In genomic region chr10:83219729-83220128, GRCm38 (mm10) we compare ENCODE assay signal across 9 mouse cellular contexts.
DNase-seq lines count a peak whose midpoint lies in the region; ATAC-seq and TF ChIP-seq lines count a peak whose summit lies in the region.
"Had no signal": no experiment of that assay in that cellular context is flagged by ENCODE, and none has a peak within 500 bp of the region (broad histone marks: within the 10 kb centered on the region; RNA-seq: fewer than 3 reads in every experiment).

No protein-coding gene starts in this region.

- no peak overlapping the region for H3K9ac ChIP-seq in heart, adult 2 months (ENCODE audit: low read depth, low read length)
- no peak overlapping the region for H3K9ac ChIP-seq in kidney, embryonic 16.5 days (replicated peaks; ENCODE audit: low read length)

- DNase-seq in 3134 (ENCODE audit: extremely low read depth, insufficient read length, low spot score) (peak; percentile 44), NIH3T3 (ENCODE audit: low read depth) (peak; percentile 57)
- peak; percentile 85 to 86 for DNase-seq in cerebellum, postnatal 14 days
- DNase-seq in heart, adult 2 months, result peak; percentile 37 to 63
- DNase-seq in lung, adult 2 months, result peak; percentile 52
- peak; percentile 8 to 67 for DNase-seq in thymus, postnatal 10 days (ENCODE audit: low spot score in 2 of 2)

- peak; percentile 67 for ATAC-seq in kidney, embryonic 16.5 days (ENCODE audit: low FRiP score, low TSS enrichment)

- TF ChIP-seq CTCF in heart, adult 2 months (IDR thresholded peaks at IDR 0.05), result peak; percentile 85
- TF ChIP-seq CTCF in lung, adult 2 months (IDR thresholded peaks at IDR 0.05; ENCODE audit: insufficient read depth, low read length), result peak; percentile 78
- peak; percentile 71 for TF ChIP-seq CTCF in olfactory bulb, adult 2 months (IDR thresholded peaks at IDR 0.05; ENCODE audit: insufficient read depth, low read depth, low read length)

- TF ChIP-seq EP300 in heart, adult 2 months (IDR thresholded peaks at IDR 0.05; ENCODE audit: insufficient read depth, low read depth, low read length), result no peak

- H3K79me2 ChIP-seq in heart, adult 2 months (replicated peaks; ENCODE audit: control insufficient read depth, insufficient read depth, low read length), result no peaks in the 10 kb centered on the region

- H3K4me2 ChIP-seq in kidney, embryonic 16.5 days (replicated peaks; ENCODE audit: low read depth, low read length), result no peak overlapping the region

- no peak overlapping the region for H3K27ac ChIP-seq in heart, adult 2 months
- no peak overlapping the region for H3K27ac ChIP-seq in kidney, embryonic 16.5 days (ENCODE audit: low read length)
- no peak overlapping the region for H3K27ac ChIP-seq in olfactory bulb, adult 2 months (ENCODE audit: insufficient read depth, low read depth, low read length)

- no peaks in the 10 kb centered on the region; the same call in 1 of the 2 replicates for H3K27me3 ChIP-seq in heart, adult 2 months (ENCODE audit: control insufficient read depth, insufficient read depth, low read length)
- H3K27me3 ChIP-seq in kidney, embryonic 16.5 days (ENCODE audit: insufficient read depth, low read length), result no peaks in the 10 kb centered on the region

- TF ChIP-seq POLR2A in heart, adult 2 months (IDR thresholded peaks at IDR 0.05; ENCODE audit: insufficient read depth, low read depth, low read length), result no peak
- no peak for TF ChIP-seq POLR2A in lung, adult 2 months (IDR thresholded peaks at IDR 0.05; ENCODE audit: borderline replicate concordance, extremely low read depth, low read depth, low read length)
- no peak for TF ChIP-seq POLR2A in olfactory bulb, adult 2 months (IDR thresholded peaks at IDR 0.05; ENCODE audit: insufficient read depth, low read depth, low read length)

- no peaks in the 10 kb centered on the region for H3K9me3 ChIP-seq in kidney, embryonic 16.5 days (ENCODE audit: low read length)

- H3K4me3 ChIP-seq in heart, adult 2 months, result no peak overlapping the region
- H3K4me3 ChIP-seq in kidney, embryonic 16.5 days (ENCODE audit: low read length), result no peak overlapping the region
- H3K4me3 ChIP-seq in lung, adult 2 months (replicated peaks; ENCODE audit: extremely low read depth, low read depth, low read length), result no peak overlapping the region
- no peak overlapping the region for H3K4me3 ChIP-seq in olfactory bulb, adult 2 months (ENCODE audit: insufficient read depth, low read depth, low read length)
- H3K4me3 ChIP-seq: erythroblast, embryonic 14.5 days had no signal

- intact Hi-C loops in heart, adult 2 months (cut with DNase I), result loop anchor here (5.0 to 10.0 kb wide), 2 partner anchors 133 to 305 kb away; no protein-coding TSS in a partner anchor

- no peaks in the 10 kb centered on the region for H3K36me3 ChIP-seq in heart, adult 2 months (ENCODE audit: control insufficient read depth, insufficient read depth, low read length)
- H3K36me3 ChIP-seq in kidney, embryonic 16.5 days (ENCODE audit: insufficient read depth, low read length), result no peaks in the 10 kb centered on the region

- WGBS in heart, adult 2 months, result 32% methylated on average over 12 of the region's 12 CpGs
- WGBS in kidney, embryonic 16.5 days, result 26% methylated on average over 12 of the region's 12 CpGs
- 28% methylated on average over 12 of the region's 12 CpGs for WGBS in lung, adult 2 months
- 28% methylated on average over 12 of the region's 12 CpGs for WGBS in olfactory bulb, adult 2 months

- no peaks in the 10 kb centered on the region for H3K4me1 ChIP-seq in heart, adult 2 months (ENCODE audit: control insufficient read depth, insufficient read depth, low read length)
- no peaks in the 10 kb centered on the region for H3K4me1 ChIP-seq in kidney, embryonic 16.5 days (ENCODE audit: insufficient read depth, low read length)
- H3K4me1 ChIP-seq in lung, adult 2 months (ENCODE audit: control insufficient read depth, insufficient read depth, low read length), result no peaks in the 10 kb centered on the region
- H3K4me1 ChIP-seq in olfactory bulb, adult 2 months (ENCODE audit: control insufficient read depth, insufficient read depth, low read length), result no peaks in the 10 kb centered on the region; the same call in 1 of the 2 replicates
